Mouse (Mus musculus): ENCODE results near the gene A030014E15Rik. TPM values are rescaled to one million over a fixed set of nuclear protein-coding genes. Genes with fewer than 3 reads are reported as not detected.

Gene A030014E15Rik
- polyA plus RNA-seq, 1 experiment from 2014 or later = not detected

DNA sequence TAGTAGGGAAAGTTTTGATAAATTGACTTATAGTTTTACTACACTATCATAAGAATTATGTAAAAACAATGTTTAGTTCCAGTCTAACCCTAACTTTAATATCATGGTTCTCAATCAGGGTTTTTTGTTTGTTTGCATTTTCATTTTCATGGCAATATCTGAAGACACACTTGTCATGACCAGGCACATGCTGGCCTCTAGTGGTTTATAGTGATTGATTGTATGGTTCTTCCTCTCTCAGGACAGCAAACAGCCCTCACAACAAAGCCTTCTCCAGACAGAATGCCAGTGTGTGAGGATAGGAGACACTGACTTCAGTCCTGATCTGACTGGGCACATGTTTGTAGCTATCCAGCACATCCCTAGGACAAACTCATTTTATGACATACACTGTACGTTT lies 48.5 kb downstream of the A030014E15Rik start:
- Histone ChIP-seq H3K27me3 (ENCODE audit: control insufficient read depth, insufficient read depth, low read length) (no peaks in the 10 kb centered on the region), H3K27ac (no peak overlapping the region), H3K4me1 (replicated peaks; ENCODE audit: control insufficient read depth, insufficient read depth, low read length) (no peaks in the 10 kb centered on the region), H3K4me2 (replicated peaks) (no peak overlapping the region), H3K4me3 (replicated peaks; ENCODE audit: low read length) (no peak overlapping the region), H3K36me3 (replicated peaks; ENCODE audit: control insufficient read depth, insufficient read depth) (no peaks in the 10 kb centered on the region), H3K9ac (no peak overlapping the region), H3K9me3 (ENCODE audit: control insufficient read depth, low read length) (no peaks in the 10 kb centered on the region)
- no peak for ATAC-seq (ENCODE audit: low FRiP score)
- DNase-seq (ENCODE audit: low spot score) = no peak
- 91% methylated on average over 1 of the region's 1 CpGs for WGBS

DNA sequence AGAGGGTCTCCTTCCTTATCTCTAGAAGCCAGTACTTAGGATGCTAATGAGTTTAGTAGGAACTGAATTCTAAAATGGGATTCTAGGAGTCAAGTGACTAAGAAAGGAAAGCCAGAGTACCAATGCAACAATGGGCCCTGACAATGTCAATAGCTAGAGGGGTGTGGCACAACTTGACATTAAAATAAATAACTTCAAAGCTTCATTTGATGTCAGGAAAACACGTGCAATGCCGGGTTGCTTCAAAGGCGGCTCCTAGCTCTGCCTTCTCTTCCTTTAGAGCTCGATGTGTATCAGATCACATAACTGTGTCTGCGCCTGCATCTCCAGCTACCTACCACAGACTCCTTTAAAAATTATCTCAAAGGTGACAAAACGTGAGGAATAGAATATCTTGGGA lies 49.2 kb downstream of the A030014E15Rik start:
- H3K4me3 ChIP-seq (replicated peaks; ENCODE audit: low read length) = no peak overlapping the region
- DNase-seq (ENCODE audit: low spot score) = no peak
- ATAC-seq (ENCODE audit: low FRiP score) = no peak
- H3K27ac ChIP-seq = no peak overlapping the region
- H3K4me2 ChIP-seq (replicated peaks) = no peak overlapping the region
- H3K9me3 ChIP-seq (ENCODE audit: control insufficient read depth, low read length) = no peaks in the 10 kb centered on the region
- no peaks in the 10 kb centered on the region for H3K4me1 ChIP-seq (replicated peaks; ENCODE audit: control insufficient read depth, insufficient read depth, low read length)
- no peak overlapping the region for H3K9ac ChIP-seq
- no peaks in the 10 kb centered on the region for H3K36me3 ChIP-seq (replicated peaks; ENCODE audit: control insufficient read depth, insufficient read depth)
- H3K27me3 ChIP-seq (ENCODE audit: control insufficient read depth, insufficient read depth, low read length) = no peaks in the 10 kb centered on the region
- 69% methylated on average over 6 of the region's 6 CpGs for WGBS

DNA sequence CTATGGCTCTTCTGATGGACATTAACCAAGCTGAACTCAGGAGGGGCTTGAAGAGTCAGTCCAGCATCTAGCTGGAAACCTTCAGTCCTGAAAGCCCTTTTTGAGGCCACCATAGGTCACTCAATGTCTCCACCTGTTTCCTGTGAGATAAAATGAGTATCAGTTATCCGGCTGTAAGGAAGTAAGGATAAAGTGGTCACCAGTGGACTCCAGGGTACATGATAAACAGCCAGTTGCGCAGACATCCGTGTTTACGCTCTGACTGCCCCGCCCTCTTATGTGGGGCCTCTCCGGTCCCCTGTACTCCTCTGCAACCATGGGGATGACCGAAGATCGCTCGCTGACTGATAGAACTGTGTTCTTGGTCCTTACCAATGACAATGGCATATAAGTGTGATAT lies 49.6 kb downstream of the A030014E15Rik start:
- Histone ChIP-seq H3K4me2 (replicated peaks) (no peak overlapping the region), H3K27ac (no peak overlapping the region), H3K4me3 (replicated peaks; ENCODE audit: low read length) (no peak overlapping the region), H3K9ac (no peak overlapping the region), H3K27me3 (ENCODE audit: control insufficient read depth, insufficient read depth, low read length) (no peaks in the 10 kb centered on the region), H3K36me3 (replicated peaks; ENCODE audit: control insufficient read depth, insufficient read depth) (no peaks in the 10 kb centered on the region), H3K4me1 (replicated peaks; ENCODE audit: control insufficient read depth, insufficient read depth, low read length) (no peaks in the 10 kb centered on the region), H3K9me3 (ENCODE audit: control insufficient read depth, low read length) (no peaks in the 10 kb centered on the region)
- ATAC-seq (ENCODE audit: low FRiP score) (no peak), DNase-seq (ENCODE audit: low spot score) (no peak)
- 93% methylated on average over 9 of the region's 9 CpGs for WGBS

Other genes with a start within 250 kb of the A030014E15Rik start
- 434 and 467 TPM in 2 replicates for gene Mff, start 200.0 kb upstream of the A030014E15Rik start, polyA plus RNA-seq (2014; fragmentation: Nextera tagmentation; extraction: Ambion mirVana)
- gene Tm4sf20, start 156.5 kb upstream of the A030014E15Rik start, polyA plus RNA-seq (2014; fragmentation: Nextera tagmentation; extraction: Ambion mirVana) = not detected in 2 replicates
- not detected in 2 replicates for gene Gm47791, start 153.7 kb upstream of the A030014E15Rik start, polyA plus RNA-seq (2014; fragmentation: Nextera tagmentation; extraction: Ambion mirVana)
- gene Agfg1, start 85.4 kb upstream of the A030014E15Rik start, polyA plus RNA-seq (2014; fragmentation: Nextera tagmentation; extraction: Ambion mirVana) = 42.9 and 46.4 TPM in 2 replicates
- gene A030005L19Rik, start 11.6 kb upstream of the A030014E15Rik start, polyA plus RNA-seq (2014; fragmentation: Nextera tagmentation; extraction: Ambion mirVana) = not detected in 2 replicates
- gene Gm6217, start 6.5 kb downstream of the A030014E15Rik start, polyA plus RNA-seq (2014; fragmentation: Nextera tagmentation; extraction: Ambion mirVana) = not detected in 2 replicates
- gene A030003K21Rik, start 18.5 kb downstream of the A030014E15Rik start, polyA plus RNA-seq (2014; fragmentation: Nextera tagmentation; extraction: Ambion mirVana) = not detected in 2 replicates
- not detected in 2 replicates for gene Gm7544, start 31.1 kb downstream of the A030014E15Rik start, polyA plus RNA-seq (2014; fragmentation: Nextera tagmentation; extraction: Ambion mirVana)
- gene Gm47955, start 35.4 kb downstream of the A030014E15Rik start, polyA plus RNA-seq (2014; fragmentation: Nextera tagmentation; extraction: Ambion mirVana) = not detected in 2 replicates
- gene Gm47959, start 75.6 kb downstream of the A030014E15Rik start, polyA plus RNA-seq (2014; fragmentation: Nextera tagmentation; extraction: Ambion mirVana) = not detected in 2 replicates
- gene Slc19a3, start 113.5 kb downstream of the A030014E15Rik start, polyA plus RNA-seq (2014; fragmentation: Nextera tagmentation; extraction: Ambion mirVana) = 0.98 and 1.5 TPM in 2 replicates
- gene Krtap28-10, start 117.6 kb downstream of the A030014E15Rik start, polyA plus RNA-seq (2014; fragmentation: Nextera tagmentation; extraction: Ambion mirVana) = not detected in 2 replicates
- gene Gm47969, start 120.0 kb downstream of the A030014E15Rik start, polyA plus RNA-seq (2014; fragmentation: Nextera tagmentation; extraction: Ambion mirVana) = not detected in 2 replicates
- gene A030005K14Rik, start 134.5 kb downstream of the A030014E15Rik start, polyA plus RNA-seq (2014; fragmentation: Nextera tagmentation; extraction: Ambion mirVana) = not detected in 2 replicates
- gene Krtap28-13, start 136.0 kb downstream of the A030014E15Rik start, polyA plus RNA-seq (2014; fragmentation: Nextera tagmentation; extraction: Ambion mirVana) = not detected in 2 replicates
- gene Ccl20, start 191.8 kb downstream of the A030014E15Rik start, polyA plus RNA-seq (2014; fragmentation: Nextera tagmentation; extraction: Ambion mirVana) = not detected in 2 replicates
- 1.2 and 2.0 TPM in 2 replicates for gene Daw1, start 234.8 kb downstream of the A030014E15Rik start, polyA plus RNA-seq (2014; fragmentation: Nextera tagmentation; extraction: Ambion mirVana)

Data from hindbrain, embryonic 14.5 days (tissue).